Comparison of ENCODE assay signal across 10 mouse cellular contexts in the genomic region with DNA sequence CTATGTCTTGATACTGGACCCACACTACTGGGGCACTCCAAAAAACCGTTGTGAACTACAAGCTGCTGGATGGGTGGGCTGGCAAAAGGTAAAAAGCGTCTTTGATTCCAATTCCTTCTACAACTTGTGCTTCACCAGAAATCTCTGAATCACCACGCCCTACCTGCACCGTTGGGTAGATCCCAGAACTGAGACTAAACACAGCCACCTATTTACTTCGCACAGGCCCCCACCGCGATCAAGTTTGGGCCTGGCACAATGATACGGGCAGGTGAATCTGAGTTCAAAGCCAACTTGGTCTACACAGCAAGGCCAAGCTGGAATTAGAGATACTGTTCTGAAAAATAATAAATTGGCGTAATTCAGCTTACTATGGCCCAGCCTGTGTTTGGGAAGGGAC. TPM values are rescaled to one million over a fixed set of nuclear protein-coding genes. Genes with fewer than 3 reads are reported as not detected.
DNase-seq lines count a peak whose midpoint lies in the region; ATAC-seq and TF ChIP-seq lines count a peak whose summit lies in the region.
"Had no signal": no experiment of that assay in that cellular context is flagged by ENCODE, and none has a peak within 500 bp of the region (broad histone marks: within the 10 kb centered on the region; RNA-seq: fewer than 3 reads in every experiment).

No protein-coding gene starts in this region.

- intact Hi-C loops in heart, postnatal 14 days (cut with DNase I) = no loop called here

- peaks cover 18% of the 10 kb centered on the region for H3K4me1 ChIP-seq in heart, postnatal 0 days (ENCODE audit: control insufficient read depth, insufficient read depth)
- H3K4me1 ChIP-seq in embryonic facial prominence, embryonic 11.5 days (ENCODE audit: control insufficient read depth, insufficient read depth, low read length) = peaks cover 7% of the 10 kb centered on the region; the same call in 1 of the 2 replicates
- H3K4me1 ChIP-seq in intestine, embryonic 14.5 days (replicated peaks; ENCODE audit: control insufficient read depth, insufficient read depth, low read length) = peaks cover 5% of the 10 kb centered on the region

- H3K27ac ChIP-seq in heart, postnatal 0 days (ENCODE audit: low read depth) = peak overlapping the region; percentile 92
- no peak overlapping the region for H3K27ac ChIP-seq in embryonic facial prominence, embryonic 11.5 days (replicated peaks; ENCODE audit: low read depth, low read length)
- no peak overlapping the region for H3K27ac ChIP-seq in intestine, embryonic 14.5 days (ENCODE audit: low read depth)

- no peak for DNase-seq in heart, postnatal 0 days (ENCODE audit: low spot score)
- no peak for DNase-seq in heart, postnatal 14 days
- no peak for DNase-seq in embryonic facial prominence, embryonic 11.5 days (ENCODE audit: low spot score)
- DNase-seq in intestine, embryonic 14.5 days (ENCODE audit: low spot score) = no peak
- no peak for DNase-seq in right cerebral cortex, postnatal 14 days
- DNase-seq in thymus, postnatal 0 days (ENCODE audit: low spot score) = no peak
- DNase-seq in cerebellum, postnatal 4 days (ENCODE audit: low spot score in 2 of 2) = no peak
- DNase-seq: cerebellum, postnatal 14 days; kidney, postnatal 36 days had no signal

- peak overlapping the region; percentile 96; the same call in 1 of the 2 replicates for H3K4me2 ChIP-seq in heart, postnatal 0 days (ENCODE audit: low read depth, low read length)
- H3K4me2 ChIP-seq in embryonic facial prominence, embryonic 11.5 days (ENCODE audit: low read depth, low read length) = peak overlapping the region; percentile 97
- H3K4me2 ChIP-seq in intestine, embryonic 14.5 days (ENCODE audit: low read length) = peak overlapping the region; percentile 71
- peak overlapping the region; percentile 79 for H3K4me2 ChIP-seq in myocyte (ENCODE audit: low read depth)

- no peaks in the 10 kb centered on the region for H3K79me2 ChIP-seq in myocyte (ENCODE audit: control insufficient read depth, insufficient read depth)

- peaks cover 12% of the 10 kb centered on the region for H3K27me3 ChIP-seq in heart, postnatal 0 days (ENCODE audit: control insufficient read depth, insufficient read depth, low read length)
- peaks cover 11% of the 10 kb centered on the region for H3K27me3 ChIP-seq in embryonic facial prominence, embryonic 11.5 days (ENCODE audit: control insufficient read depth, insufficient read depth, low read length)
- H3K27me3 ChIP-seq in intestine, embryonic 14.5 days (replicated peaks; ENCODE audit: control insufficient read depth, insufficient read depth, low read length) = peaks cover 11% of the 10 kb centered on the region; the same call in 1 of the 2 replicates
- H3K27me3 ChIP-seq in myocyte (ENCODE audit: control insufficient read depth, insufficient read depth, insufficient read length) = peaks cover 5% of the 10 kb centered on the region

- 76% methylated on average over 9 of the region's 9 CpGs for WGBS in heart, postnatal 0 days
- 85% methylated on average over 9 of the region's 9 CpGs for WGBS in embryonic facial prominence, embryonic 11.5 days
- 81% methylated on average over 9 of the region's 9 CpGs for WGBS in intestine, embryonic 14.5 days

- H3K4me3 ChIP-seq in heart, postnatal 0 days (ENCODE audit: low read depth, low read length) = no peak overlapping the region; the same call in 1 of the 2 replicates
- H3K4me3 ChIP-seq in embryonic facial prominence, embryonic 11.5 days (ENCODE audit: low read depth, low read length) = peak overlapping the region; percentile 54
- peak overlapping the region; percentile 55 for H3K4me3 ChIP-seq in intestine, embryonic 14.5 days (ENCODE audit: low read depth, low read length)
- H3K4me3 ChIP-seq in myocyte = peak overlapping the region; percentile 66

- H3K9ac ChIP-seq in heart, postnatal 0 days (replicated peaks; ENCODE audit: low read depth, low read length) = no peak overlapping the region
- H3K9ac ChIP-seq in embryonic facial prominence, embryonic 11.5 days (replicated peaks; ENCODE audit: low read length) = peak overlapping the region; percentile 76
- peak overlapping the region; percentile 72 for H3K9ac ChIP-seq in intestine, embryonic 14.5 days (ENCODE audit: low read length)

- peaks cover 53% of the 10 kb centered on the region for H3K36me3 ChIP-seq in heart, postnatal 0 days (replicated peaks; ENCODE audit: control insufficient read depth, insufficient read depth, low read length)
- H3K36me3 ChIP-seq in embryonic facial prominence, embryonic 11.5 days (replicated peaks; ENCODE audit: control insufficient read depth, insufficient read depth, low read depth, low read length) = peaks cover 26% of the 10 kb centered on the region
- peaks cover 53% of the 10 kb centered on the region for H3K36me3 ChIP-seq in intestine, embryonic 14.5 days (ENCODE audit: control insufficient read depth, insufficient read depth, low read length)
- peaks cover 34% of the 10 kb centered on the region for H3K36me3 ChIP-seq in myocyte (ENCODE audit: control insufficient read depth, insufficient read depth)

- peak overlapping the region; percentile 14 for H3ac ChIP-seq in myocyte (ENCODE audit: control insufficient read depth, insufficient read length)

- no peak for TF ChIP-seq EP300 in heart, postnatal 0 days (IDR thresholded peaks at IDR 0.05; ENCODE audit: low read depth)

- no peak for ATAC-seq in heart, postnatal 0 days (ENCODE audit: insufficient read depth, low read depth)
- no peak for ATAC-seq in embryonic facial prominence, embryonic 11.5 days (replicated peaks; ENCODE audit: insufficient number of reproducible peaks, low FRiP score, low TSS enrichment, low read depth)
- no peak for ATAC-seq in intestine, embryonic 14.5 days (replicated peaks; ENCODE audit: low FRiP score, low TSS enrichment, low read depth)

- H3K9me3 ChIP-seq in heart, postnatal 0 days (replicated peaks; ENCODE audit: control insufficient read depth, low read length) = no peaks in the 10 kb centered on the region
- H3K9me3 ChIP-seq in embryonic facial prominence, embryonic 11.5 days (replicated peaks; ENCODE audit: control insufficient read depth, low read length) = no peaks in the 10 kb centered on the region
- H3K9me3 ChIP-seq in intestine, embryonic 14.5 days (ENCODE audit: control insufficient read depth, low read length) = no peaks in the 10 kb centered on the region

- no peak for TF ChIP-seq CTCF in heart, postnatal 0 days (IDR thresholded peaks at IDR 0.05; ENCODE audit: low read depth)

- TF ChIP-seq POLR2A in myocyte (IDR thresholded peaks at IDR 0.05; ENCODE audit: insufficient read length, low read depth) = no peak

TF ChIP-seq in myocyte, 11 proteins besides CTCF, POLR2A, EP300 and RAD21 (continues in another document):
- no peak for TF ChIP-seq CEBPB (IDR thresholded peaks at IDR 0.05; ENCODE audit: insufficient read depth, poor library complexity, severe bottlenecking)

RNA-seq across cellular contexts. Expression of gene Ufsp1, which starts 0.9 kb away (rescaled TPM):
- total RNA-seq in heart, postnatal 0 days (2014; rRNA removed; ENCODE audit: low replicate concordance) = 4.1 and 5.6 TPM in 2 replicates
- 11.5 and 11.9 TPM in 2 replicates for polyA plus RNA-seq in heart, postnatal 0 days (2015; fragmentation: Nextera tagmentation; extraction: Ambion mirVana)
- total RNA-seq in heart, postnatal 14 days (2021) = 1 to 10 TPM; 6.7 to 8.5 TPM
- polyA plus RNA-seq in embryonic facial prominence, embryonic 11.5 days (2014; fragmentation: Nextera tagmentation; extraction: Ambion mirVana) = 6.6 and 7.8 TPM in 2 replicates
- polyA plus RNA-seq in intestine, embryonic 14.5 days (2014; fragmentation: Nextera tagmentation; extraction: Ambion mirVana) = 8.9 and 10.6 TPM in 2 replicates
- polyA plus RNA-seq in myocyte (2012; fragmentation: generic; extraction: Trizol) = 9.0 TPM
- polyA plus RNA-seq in thymus, postnatal 0 days (2015; fragmentation: Nextera tagmentation; extraction: Ambion mirVana) = 16.6 and 21.0 TPM in 2 replicates

RNA-seq across cellular contexts. Expression of gene Ache, which starts 8.0 kb away (rescaled TPM):
- 5.3 and 5.9 TPM in 2 replicates for total RNA-seq in heart, postnatal 0 days (2014; rRNA removed; ENCODE audit: low replicate concordance)
- polyA plus RNA-seq in heart, postnatal 0 days (2015; fragmentation: Nextera tagmentation; extraction: Ambion mirVana) = 2.3 and 2.8 TPM in 2 replicates
- total RNA-seq in heart, postnatal 14 days (2021) = 1 to 10 TPM; 2.7 to 3.9 TPM
- 3.5 and 6.3 TPM in 2 replicates for polyA plus RNA-seq in embryonic facial prominence, embryonic 11.5 days (2014; fragmentation: Nextera tagmentation; extraction: Ambion mirVana)
- 11.7 and 13.6 TPM in 2 replicates for polyA plus RNA-seq in intestine, embryonic 14.5 days (2014; fragmentation: Nextera tagmentation; extraction: Ambion mirVana)
- 10.9 TPM for polyA plus RNA-seq in myocyte (2012; fragmentation: generic; extraction: Trizol)
- 25.9 and 26.3 TPM in 2 replicates for polyA plus RNA-seq in thymus, postnatal 0 days (2015; fragmentation: Nextera tagmentation; extraction: Ambion mirVana)

RNA-seq across cellular contexts. Expression of gene Srrt, which starts 12.2 kb away (rescaled TPM):
- 77.2 and 139 TPM in 2 replicates for total RNA-seq in heart, postnatal 0 days (2014; rRNA removed; ENCODE audit: low replicate concordance)
- 34.9 and 38.0 TPM in 2 replicates for polyA plus RNA-seq in heart, postnatal 0 days (2015; fragmentation: Nextera tagmentation; extraction: Ambion mirVana)
- 10 to 100 TPM; 84.2 to 84.8 TPM for total RNA-seq in heart, postnatal 14 days (2021)
- 136 and 148 TPM in 2 replicates for polyA plus RNA-seq in embryonic facial prominence, embryonic 11.5 days (2014; fragmentation: Nextera tagmentation; extraction: Ambion mirVana)
- polyA plus RNA-seq in intestine, embryonic 14.5 days (2014; fragmentation: Nextera tagmentation; extraction: Ambion mirVana) = 118 and 122 TPM in 2 replicates
- 59.0 TPM for polyA plus RNA-seq in myocyte (2012; fragmentation: generic; extraction: Trizol)
- polyA plus RNA-seq in thymus, postnatal 0 days (2015; fragmentation: Nextera tagmentation; extraction: Ambion mirVana) = 114 and 118 TPM in 2 replicates

RNA-seq across cellular contexts. Expression of gene Trip6, which starts 18.9 kb away (rescaled TPM):
- 44.8 and 46.8 TPM in 2 replicates for total RNA-seq in heart, postnatal 0 days (2014; rRNA removed; ENCODE audit: low replicate concordance)
- 22.9 and 28.6 TPM in 2 replicates for polyA plus RNA-seq in heart, postnatal 0 days (2015; fragmentation: Nextera tagmentation; extraction: Ambion mirVana)
- 10 to 100 TPM; 14.2 to 14.3 TPM for total RNA-seq in heart, postnatal 14 days (2021)
- 40.3 and 51.8 TPM in 2 replicates for polyA plus RNA-seq in embryonic facial prominence, embryonic 11.5 days (2014; fragmentation: Nextera tagmentation; extraction: Ambion mirVana)
- polyA plus RNA-seq in intestine, embryonic 14.5 days (2014; fragmentation: Nextera tagmentation; extraction: Ambion mirVana) = 73.3 and 77.7 TPM in 2 replicates
- polyA plus RNA-seq in myocyte (2012; fragmentation: generic; extraction: Trizol) = 46.2 TPM
- polyA plus RNA-seq in thymus, postnatal 0 days (2015; fragmentation: Nextera tagmentation; extraction: Ambion mirVana) = 17.1 and 17.4 TPM in 2 replicates

RNA-seq across cellular contexts. Expression of gene Slc12a9, which starts 38.1 kb away (rescaled TPM):
- 7.3 and 14.8 TPM in 2 replicates for total RNA-seq in heart, postnatal 0 days (2014; rRNA removed; ENCODE audit: low replicate concordance)
- polyA plus RNA-seq in heart, postnatal 0 days (2015; fragmentation: Nextera tagmentation; extraction: Ambion mirVana) = 4.0 and 4.5 TPM in 2 replicates
- 1 to 10 TPM; 3.8 to 5.4 TPM for total RNA-seq in heart, postnatal 14 days (2021)
- 3.0 and 4.2 TPM in 2 replicates for polyA plus RNA-seq in embryonic facial prominence, embryonic 11.5 days (2014; fragmentation: Nextera tagmentation; extraction: Ambion mirVana)
- 7.9 and 9.5 TPM in 2 replicates for polyA plus RNA-seq in intestine, embryonic 14.5 days (2014; fragmentation: Nextera tagmentation; extraction: Ambion mirVana)
- 7.9 TPM for polyA plus RNA-seq in myocyte (2012; fragmentation: generic; extraction: Trizol)
- 7.0 and 9.5 TPM in 2 replicates for polyA plus RNA-seq in thymus, postnatal 0 days (2015; fragmentation: Nextera tagmentation; extraction: Ambion mirVana)
